Mouse (Mus musculus) cerebellum, adult 2 months (tissue): ENCODE measurements around the gene Fam49a.

Source experiments
- CTCF ChIP-seq: fragments of 200-500 bp; IDR thresholded peaks from 2 replicates; pipeline ENCODE4 v1.5.1; 2011; ENCODE audit warnings: low read depth, mild to moderate bottlenecking, control low read depth, low read length, moderate library complexity, borderline replicate concordance; ENCODE audit not compliant: insufficient read depth
- POLR2A ChIP-seq: fragments of 200-500 bp; IDR thresholded peaks from 2 replicates; pipeline ENCODE4 v1.6.1; 2011; ENCODE audit warnings: low read length, control low read depth, borderline replicate concordance; ENCODE audit not compliant: insufficient read depth

GRCm38 (mm10) chr12:12306214-12306613 is 44.3 kb downstream of the Fam49a start:
- TF ChIP-seq CTCF (no peak), POLR2A (no peak)
